Mouse (Mus musculus): Measurements from ENCODE around the gene Orm3. TPM values are rescaled to one million over a fixed set of nuclear protein-coding genes. Genes with fewer than 3 reads are reported as not detected.

The Orm3 gene
- total and polyA plus RNA-seq, 3 experiments, result 0.30 TPM; not detected in 2

GRCm38 (mm10) chr4:63382676-63383369 is 26.9 kb downstream of the Orm3 start:
- H3K79me2 ChIP-seq (replicated peaks; ENCODE audit: control insufficient read depth, extremely low read depth, insufficient read depth, poor library complexity, severe bottlenecking), result peaks cover 16% of the 10 kb centered on the region
- H3K27ac ChIP-seq (ENCODE audit: insufficient read depth, low read depth), result no peak overlapping the region
- dilution Hi-C loops (cut with MboI; ENCODE audit: extremely low pct_ligation_motif_present, extremely low pct_unique_long_range_greater_than_20kb, low sequenced_read_pairs) (no loop called here), in situ Hi-C loops (cut with MboI; ENCODE audit: low pct_ligation_motif_present, low pct_unique_long_range_greater_than_20kb, low sequenced_read_pairs) (no loop called here)
- no peaks in the 10 kb centered on the region for H3K27me3 ChIP-seq (replicated peaks)
- TF ChIP-seq MEF2A (IDR thresholded peaks at IDR 0.05; ENCODE audit: borderline replicate concordance, low read depth, low read length) (no peak), NRF1 (IDR thresholded peaks at IDR 0.05; ENCODE audit: low read depth, low read length) (no peak), MAZ (IDR thresholded peaks at IDR 0.05; ENCODE audit: low read depth, low read length) (no peak), E2F4 (IDR thresholded peaks at IDR 0.05; ENCODE audit: insufficient replicate concordance, low read depth, low read length) (no peak), NELFE (IDR thresholded peaks at IDR 0.05; ENCODE audit: low read depth, low read length) (no peak), SMC3 (IDR thresholded peaks at IDR 0.05; ENCODE audit: low read depth, low read length) (no peak), USF1 (IDR thresholded peaks at IDR 0.05; ENCODE audit: low read depth, low read length) (no peak), MAFK (IDR thresholded peaks at IDR 0.05; ENCODE audit: insufficient replicate concordance, low read length) (no peak), POLR2A (IDR thresholded peaks at IDR 0.05; ENCODE audit: low read depth, low read length) (no peak), ETS1 (conservative IDR thresholded peaks at IDR 0.05; ENCODE audit: low read depth, low read length) (no peak), SIN3A (IDR thresholded peaks at IDR 0.05; ENCODE audit: low read length) (no peak)
- peaks cover 19 to 42% of the 10 kb centered on the region in 2 experiments for H3K4me1 ChIP-seq (ENCODE audit: control insufficient read depth in 1 of 2, insufficient read depth in 2 of 2)
- no peaks in the 10 kb centered on the region for H3K9me3 ChIP-seq (replicated peaks; ENCODE audit: low read length)
- DNase-seq (ENCODE audit: extremely low read depth), result no peak
- no peak overlapping the region for H3K4me2 ChIP-seq (ENCODE audit: insufficient read depth, low read depth, poor library complexity, severe bottlenecking)
- H3K4me3 ChIP-seq (replicated peaks in 1 of 3; ENCODE audit: low read depth in 2 of 3, low read length in 2 of 3, poor library complexity in 1 of 3), result no peak overlapping the region
- H3K9ac ChIP-seq (ENCODE audit: insufficient read depth, low read depth), result no peak overlapping the region
- H3K36me3 ChIP-seq (replicated peaks in 1 of 2; ENCODE audit: control insufficient read depth in 1 of 2, insufficient read depth in 1 of 2, low read length in 1 of 2), result peaks cover 82 to 96% of the 10 kb centered on the region in 2 experiments

GRCm38 (mm10) chr4:63383474-63383873 is 27.5 kb downstream of the Orm3 start:
- in situ Hi-C loops (cut with MboI; ENCODE audit: low pct_ligation_motif_present, low pct_unique_long_range_greater_than_20kb, low sequenced_read_pairs) (no loop called here), dilution Hi-C loops (cut with MboI; ENCODE audit: extremely low pct_ligation_motif_present, extremely low pct_unique_long_range_greater_than_20kb, low sequenced_read_pairs) (no loop called here)
- no peak for TF ChIP-seq MEF2A (IDR thresholded peaks at IDR 0.05; ENCODE audit: borderline replicate concordance, low read depth, low read length)
- TF ChIP-seq POLR2AphosphoS2 (IDR thresholded peaks at IDR 0.05; ENCODE audit: low read depth, low read length), result no peak
- TF ChIP-seq MAX (IDR thresholded peaks at IDR 0.05; ENCODE audit: low read length), result no peak
- peaks cover 19% of the 10 kb centered on the region for H3K79me2 ChIP-seq (replicated peaks; ENCODE audit: control insufficient read depth, extremely low read depth, insufficient read depth, poor library complexity, severe bottlenecking)
- no peak overlapping the region for H3K9ac ChIP-seq (ENCODE audit: insufficient read depth, low read depth)
- H3K27ac ChIP-seq (ENCODE audit: insufficient read depth, low read depth), result no peak overlapping the region
- no peak overlapping the region for H3K4me2 ChIP-seq (ENCODE audit: insufficient read depth, low read depth, poor library complexity, severe bottlenecking)
- H3K4me3 ChIP-seq (replicated peaks in 1 of 3; ENCODE audit: low read depth in 2 of 3, low read length in 2 of 3, poor library complexity in 1 of 3), result no peak overlapping the region
- H3K9me3 ChIP-seq (replicated peaks; ENCODE audit: low read length), result no peaks in the 10 kb centered on the region
- no peaks in the 10 kb centered on the region for H3K27me3 ChIP-seq (replicated peaks)
- H3K4me1 ChIP-seq (ENCODE audit: control insufficient read depth in 1 of 2, insufficient read depth in 2 of 2), result peaks cover 25 to 48% of the 10 kb centered on the region in 2 experiments
- H3K36me3 ChIP-seq (replicated peaks in 1 of 2; ENCODE audit: control insufficient read depth in 1 of 2, insufficient read depth in 1 of 2, low read length in 1 of 2), result peaks cover 82 to 96% of the 10 kb centered on the region in 2 experiments
- DNase-seq (ENCODE audit: extremely low read depth), result no peak

- Histone ChIP-seq H3K9me3 (replicated peaks; ENCODE audit: low read length) (no peaks in the 10 kb centered on the region), H3K4me2 (ENCODE audit: insufficient read depth, low read depth, poor library complexity, severe bottlenecking) (no peak overlapping the region), H3K79me2 (replicated peaks; ENCODE audit: control insufficient read depth, extremely low read depth, insufficient read depth, poor library complexity, severe bottlenecking) (peaks cover 19% of the 10 kb centered on the region), H3K4me3 (replicated peaks in 1 of 3; ENCODE audit: low read depth in 2 of 3, low read length in 2 of 3, poor library complexity in 1 of 3) (no peak overlapping the region), H3K36me3 (replicated peaks in 1 of 2; ENCODE audit: control insufficient read depth in 1 of 2, insufficient read depth in 1 of 2, low read length in 1 of 2) (peaks cover 78 to 92% of the 10 kb centered on the region in 2 experiments), H3K27me3 (replicated peaks) (no peaks in the 10 kb centered on the region), H3K9ac (ENCODE audit: insufficient read depth, low read depth) (no peak overlapping the region), H3K27ac (ENCODE audit: insufficient read depth, low read depth) (no peak overlapping the region), H3K4me1 (ENCODE audit: control insufficient read depth in 1 of 2, insufficient read depth in 2 of 2) (peaks cover 30 to 56% of the 10 kb centered on the region in 2 experiments)
- in situ Hi-C loops (cut with MboI; ENCODE audit: low pct_ligation_motif_present, low pct_unique_long_range_greater_than_20kb, low sequenced_read_pairs), result no loop called here
- dilution Hi-C loops (cut with MboI; ENCODE audit: extremely low pct_ligation_motif_present, extremely low pct_unique_long_range_greater_than_20kb, low sequenced_read_pairs), result no loop called here
- no peak for DNase-seq (ENCODE audit: extremely low read depth)
- TF ChIP-seq JUND (conservative IDR thresholded peaks at IDR 0.05; ENCODE audit: low read depth, low read length), result no peak
- no peak for TF ChIP-seq IRF4 (IDR thresholded peaks at IDR 0.05; ENCODE audit: low read depth, low read length)
- TF ChIP-seq KAT2A (IDR thresholded peaks at IDR 0.05; ENCODE audit: insufficient replicate concordance, low read length), result no peak
- no peak for TF ChIP-seq UBTF (IDR thresholded peaks at IDR 0.05; ENCODE audit: low read depth, low read length)
- no peak for TF ChIP-seq MAZ (IDR thresholded peaks at IDR 0.05; ENCODE audit: low read depth, low read length)
- no peak for TF ChIP-seq MAFK (IDR thresholded peaks at IDR 0.05; ENCODE audit: insufficient replicate concordance, low read length)
- no peak for TF ChIP-seq EP300 (IDR thresholded peaks at IDR 0.05; ENCODE audit: low read length)
- no peak for TF ChIP-seq BHLHE40 (IDR thresholded peaks at IDR 0.05; ENCODE audit: low read depth, low read length)
- TF ChIP-seq SMC3 (IDR thresholded peaks at IDR 0.05; ENCODE audit: low read depth, low read length), result no peak
- TF ChIP-seq CHD2 (IDR thresholded peaks at IDR 0.05; ENCODE audit: low read length), result no peak
- TF ChIP-seq RAD21 (IDR thresholded peaks at IDR 0.05; ENCODE audit: low read depth, low read length), result no peak
- no peak for TF ChIP-seq MAX (IDR thresholded peaks at IDR 0.05; ENCODE audit: low read length)
- TF ChIP-seq GABPA (IDR thresholded peaks at IDR 0.05; ENCODE audit: insufficient replicate concordance, low read depth, low read length), result no peak
- no peak for TF ChIP-seq USF2 (conservative IDR thresholded peaks at IDR 0.05; ENCODE audit: low read depth, low read length)
- TF ChIP-seq NRF1 (IDR thresholded peaks at IDR 0.05; ENCODE audit: low read depth, low read length), result no peak
- TF ChIP-seq CHD1 (IDR thresholded peaks at IDR 0.05; ENCODE audit: low read depth, low read length), result no peak
- no peak for TF ChIP-seq HCFC1 (IDR thresholded peaks at IDR 0.05; ENCODE audit: low read depth, low read length)
These were observed 28.3 kb downstream of the Orm3 start for GRCm38 (mm10) chr4:63384262-63384661.

All from CH12.LX (cell line).